Mouse (Mus musculus) hindbrain, embryonic 13.5 days (tissue): ENCODE data around the gene Mtfp1. TPM values are rescaled to one million over a fixed set of nuclear protein-coding genes. Genes with fewer than 3 reads are reported as not detected.
"Not testable (repeated sequence)": the region's sequence is repeated elsewhere in the genome, so short reads cannot be mapped to it uniquely, and the experiment has no call there.

Experiments
- ATAC-seq: fragments of 200-750 bp; cut with Nextera tagmentation; 2 replicates; pipeline ENCODE4 v1.8.0; 2017; ENCODE audit warnings: moderate TSS enrichment; ENCODE audit not compliant: low FRiP score
- H3K27ac ChIP-seq: fragments of 300-500 bp; sonication (generic); 2 replicates; pipeline ENCODE4 v1.5.1; 2015; ENCODE audit warnings: inconsistent platforms, mild to moderate bottlenecking, moderate library complexity
- H3K27me3 ChIP-seq: fragments of 300-500 bp; sonication (generic); 2 replicates; pipeline ENCODE4 v1.6.1; 2015; ENCODE audit warnings: mild to moderate bottlenecking, inconsistent platforms
- H3K36me3 ChIP-seq: fragments of 300-500 bp; sonication (generic); 2 replicates; pipeline ENCODE4 v1.6.1; 2015; ENCODE audit warnings: mild to moderate bottlenecking, inconsistent platforms
- H3K4me1 ChIP-seq: fragments of 300-500 bp; sonication (generic); replicated peaks from 2 replicates; pipeline ENCODE4 v1.6.1; 2015; ENCODE audit warnings: inconsistent platforms
- H3K4me2 ChIP-seq: fragments of 300-500 bp; sonication (generic); 2 replicates; pipeline ENCODE4 v1.6.1; 2015; ENCODE audit warnings: inconsistent platforms, mild to moderate bottlenecking, moderate library complexity
- H3K4me3 ChIP-seq: fragments of 300-500 bp; sonication (generic); 2 replicates; pipeline ENCODE4 v1.5.1; 2015; ENCODE audit warnings: mild to moderate bottlenecking, inconsistent platforms
- H3K9ac ChIP-seq: fragments of 300-500 bp; sonication (generic); 2 replicates; pipeline ENCODE4 v1.6.1; 2015; ENCODE audit warnings: mild to moderate bottlenecking, inconsistent platforms
- H3K9me3 ChIP-seq: fragments of 300-500 bp; sonication (generic); 2 replicates; pipeline ENCODE4 v1.6.1; 2016; ENCODE audit warnings: inconsistent platforms
- WGBS: fragments of 180-500 bp; shearing (Covaris S2); methylation state at CpG from one replicate; pipeline ENCODE4 v1.1.7; 2015; 5-methylcytosine and 5-hydroxymethylcytosine counted together
- polyA plus RNA-seq: library from polyadenylated mRNA; unstranded; fragments of >200 nt; fragmentation: Nextera tagmentation; extraction: Ambion mirVana; gene quantifications from 2 replicates; pipeline ENCODE4 v1.2.1, GENCODE M21; 2015

Mtfp1 gene
- polyA plus RNA-seq = 5.7 and 6.2 TPM in 2 replicates

DNA sequence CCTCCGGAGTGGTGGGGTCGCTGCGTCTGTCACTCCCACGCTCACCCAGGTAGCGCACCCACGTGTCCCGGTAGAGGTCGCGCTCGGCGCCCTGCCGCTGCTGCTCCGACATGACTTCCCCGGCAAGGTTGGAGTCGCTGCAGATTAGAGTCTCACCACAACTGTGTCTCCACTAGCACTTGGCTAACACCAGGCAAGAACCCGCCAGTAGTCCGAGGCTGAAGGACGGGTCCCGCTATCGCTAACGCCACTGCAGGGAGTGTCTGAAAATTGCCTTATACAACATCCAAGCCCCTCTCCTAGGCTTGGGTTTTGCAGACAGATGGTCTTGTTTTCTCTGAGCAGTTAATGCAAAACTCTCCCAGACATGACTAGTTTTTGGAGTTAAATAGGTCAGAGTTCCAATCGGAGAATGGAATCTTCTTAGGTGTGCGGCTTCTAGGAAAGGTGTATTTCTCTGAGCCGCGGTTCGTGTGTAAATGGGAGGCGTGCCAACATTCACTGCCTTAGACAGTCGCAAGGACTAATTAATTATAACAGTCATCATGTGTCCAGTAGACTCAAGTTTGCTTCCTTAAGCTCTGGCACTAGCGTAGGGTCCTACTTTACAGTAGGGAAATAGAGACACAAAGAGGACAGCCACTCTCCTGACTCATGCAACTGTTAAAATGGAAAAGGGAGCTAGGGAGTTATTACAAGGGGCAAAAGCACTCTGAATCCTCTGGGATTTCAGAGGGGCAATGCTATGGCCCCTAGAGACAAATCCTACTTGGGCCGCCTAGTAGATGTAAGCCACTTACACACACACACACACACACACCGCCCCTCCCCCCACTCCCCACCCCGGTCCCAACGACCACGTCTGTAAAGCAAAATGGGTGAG, at the start of gene Mtfp1:
Gene Mtfp1 (minus strand): TSS at position 275 of the 883 bp plus-strand sequence.
- H3K27me3 ChIP-seq = no peaks in the 10 kb centered on the region
- peak within 1 kb of the TSS; percentile 90 for H3K4me2 ChIP-seq
- peaks cover 34% of the 10 kb centered on the region for H3K4me1 ChIP-seq
- peak within 1 kb of the TSS; percentile 50 for H3K4me3 ChIP-seq
- H3K36me3 ChIP-seq = peaks cover 19% of the 10 kb centered on the region
- 0 out of 2 replicates have a peak, but pooled peaks cover 4% of the 10 kb centered on the region for H3K9me3 ChIP-seq
- no peak for ATAC-seq
- H3K27ac ChIP-seq = peak within 1 kb of the TSS; percentile 95
- peak within 1 kb of the TSS; percentile 67 for H3K9ac ChIP-seq
- 9% methylated on average over 34 of the region's 34 CpGs for WGBS

DNA sequence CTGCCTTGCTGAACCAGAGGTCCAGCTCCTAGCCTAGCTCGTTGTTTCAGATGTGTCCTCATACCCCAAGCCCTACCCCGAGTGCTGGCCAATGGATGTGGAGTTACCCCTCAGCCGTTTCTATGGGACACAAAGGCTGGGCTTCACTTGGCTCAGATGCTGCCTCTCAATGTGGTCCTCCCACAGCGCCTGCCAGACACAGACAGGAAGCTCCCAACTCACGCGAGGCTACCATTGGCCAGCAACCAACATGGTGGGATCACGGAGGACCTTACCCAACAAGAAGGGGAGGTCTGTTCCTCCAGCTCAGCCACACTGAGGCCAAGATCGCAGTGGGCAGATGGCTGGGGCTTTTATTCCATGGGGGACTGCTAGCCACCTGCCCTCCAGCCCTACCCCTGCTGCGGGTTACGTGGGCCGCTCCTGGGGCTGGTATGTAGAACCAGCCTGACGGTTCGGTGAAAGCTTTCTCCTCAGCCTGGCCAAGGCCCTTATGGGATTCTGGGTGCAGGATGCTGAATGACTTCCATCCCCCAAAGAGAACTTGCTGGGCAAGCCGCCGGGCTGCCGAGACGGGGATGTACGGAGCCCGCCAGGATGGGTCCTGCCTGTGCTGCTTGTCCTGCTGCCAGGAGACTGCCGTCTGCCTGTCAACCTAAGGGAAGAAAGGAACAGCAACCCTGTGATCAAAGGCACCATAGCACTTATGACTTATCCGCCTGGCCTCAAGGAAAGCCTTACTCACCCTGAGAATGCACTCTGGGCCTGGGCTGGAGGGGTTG, 48.2 kb upstream of the Mtfp1 start:
- H3K27me3 ChIP-seq = no peaks in the 10 kb centered on the region
- H3K4me2 ChIP-seq = no peak overlapping the region
- H3K9ac ChIP-seq = no peak overlapping the region
- peaks cover 66% of the 10 kb centered on the region for H3K36me3 ChIP-seq
- H3K4me3 ChIP-seq = no peak overlapping the region
- no peak for ATAC-seq
- H3K27ac ChIP-seq = peak overlapping the region; percentile 4; the same call in 1 of the 2 replicates
- H3K9me3 ChIP-seq = no peaks in the 10 kb centered on the region
- no peaks in the 10 kb centered on the region; the same call in 1 of the 2 replicates for H3K4me1 ChIP-seq
- 92% methylated on average over 21 of the region's 21 CpGs for WGBS

DNA sequence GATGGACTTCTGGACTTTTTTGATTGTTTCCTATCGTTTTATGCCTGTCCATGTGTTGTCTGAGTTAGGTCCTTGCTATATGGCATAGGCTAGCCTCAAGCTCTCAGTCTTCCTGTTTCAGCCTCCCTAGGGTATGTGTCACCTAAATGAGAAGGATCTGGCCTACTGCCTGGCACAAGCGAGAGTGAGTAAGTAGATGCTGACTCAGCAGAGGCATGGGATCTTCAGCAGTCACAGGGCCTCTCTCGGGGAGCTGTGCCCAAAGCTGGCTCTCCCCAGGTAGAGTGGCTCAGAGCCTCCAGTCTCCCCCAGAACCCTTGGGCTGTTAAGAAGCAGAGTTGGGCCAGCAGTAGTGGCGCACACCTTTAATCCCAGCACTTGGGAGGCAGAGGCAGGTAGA, 47.1 kb upstream of the Mtfp1 start:
- no peak overlapping the region for H3K27ac ChIP-seq
- peaks cover 73% of the 10 kb centered on the region for H3K36me3 ChIP-seq
- H3K9me3 ChIP-seq = no peaks in the 10 kb centered on the region
- peaks cover 11% of the 10 kb centered on the region for H3K4me1 ChIP-seq
- ATAC-seq = no peak
- H3K27me3 ChIP-seq = no peaks in the 10 kb centered on the region
- no peak overlapping the region for H3K4me2 ChIP-seq
- no peak overlapping the region for H3K4me3 ChIP-seq
- WGBS = 91% methylated on average over 4 of the region's 4 CpGs
- no peak overlapping the region for H3K9ac ChIP-seq

DNA sequence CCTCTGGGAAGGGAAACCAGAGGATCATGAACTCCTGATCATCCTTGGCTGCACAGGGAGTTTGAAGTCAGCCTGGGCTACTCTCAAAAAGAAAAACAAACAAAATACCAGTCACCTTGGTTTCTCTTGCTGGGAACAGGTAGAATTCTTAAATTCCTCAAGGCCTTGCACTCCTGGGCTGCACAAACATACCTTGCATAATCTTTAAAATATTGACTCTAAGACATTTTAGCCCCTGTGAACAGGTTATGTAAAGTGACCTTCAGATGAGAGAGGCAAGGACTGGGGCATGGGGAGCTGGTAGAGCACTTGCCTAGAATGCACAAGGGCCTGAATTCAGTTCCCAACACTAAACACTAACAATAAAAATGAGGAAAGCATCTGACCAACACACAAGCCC, 46.3 kb upstream of the Mtfp1 start:
- Histone ChIP-seq H3K27ac (no peak overlapping the region), H3K9me3 (no peaks in the 10 kb centered on the region), H3K4me1 (peaks cover 19% of the 10 kb centered on the region), H3K4me3 (no peak overlapping the region), H3K27me3 (no peaks in the 10 kb centered on the region), H3K4me2 (no peak overlapping the region), H3K9ac (no peak overlapping the region), H3K36me3 (peaks cover 77% of the 10 kb centered on the region)
- no peak for ATAC-seq

DNA sequence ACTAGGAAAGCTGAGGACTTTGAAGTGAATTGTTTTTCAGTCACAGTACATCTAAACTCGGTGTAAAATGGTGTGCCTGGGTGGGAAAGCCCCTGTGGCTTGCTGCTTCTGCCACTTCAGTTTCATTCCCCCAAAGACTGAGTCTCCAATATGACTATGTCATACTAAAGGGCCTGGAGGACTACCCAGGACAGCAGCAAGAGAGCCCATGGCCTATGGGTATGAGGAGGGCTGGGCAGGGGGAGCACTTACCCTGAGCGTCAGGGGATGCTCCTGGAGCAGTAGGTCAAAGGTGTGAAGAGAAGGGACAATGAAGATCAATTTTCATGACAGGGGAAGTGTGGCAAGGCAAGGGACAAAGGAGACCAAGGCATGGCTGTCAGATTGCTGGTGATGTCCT, 43.7 kb upstream of the Mtfp1 start:
- no peaks in the 10 kb centered on the region for H3K27me3 ChIP-seq
- H3K4me2 ChIP-seq = no peak overlapping the region
- no peaks in the 10 kb centered on the region for H3K9me3 ChIP-seq
- peak overlapping the region; percentile 31; the same call in 1 of the 2 replicates for H3K9ac ChIP-seq
- H3K36me3 ChIP-seq = peaks cover 69% of the 10 kb centered on the region
- no peak for ATAC-seq
- H3K4me1 ChIP-seq = peaks cover 33% of the 10 kb centered on the region
- no peak overlapping the region for H3K27ac ChIP-seq
- WGBS = 67% methylated on average over 2 of the region's 2 CpGs
- H3K4me3 ChIP-seq = no peak overlapping the region

DNA sequence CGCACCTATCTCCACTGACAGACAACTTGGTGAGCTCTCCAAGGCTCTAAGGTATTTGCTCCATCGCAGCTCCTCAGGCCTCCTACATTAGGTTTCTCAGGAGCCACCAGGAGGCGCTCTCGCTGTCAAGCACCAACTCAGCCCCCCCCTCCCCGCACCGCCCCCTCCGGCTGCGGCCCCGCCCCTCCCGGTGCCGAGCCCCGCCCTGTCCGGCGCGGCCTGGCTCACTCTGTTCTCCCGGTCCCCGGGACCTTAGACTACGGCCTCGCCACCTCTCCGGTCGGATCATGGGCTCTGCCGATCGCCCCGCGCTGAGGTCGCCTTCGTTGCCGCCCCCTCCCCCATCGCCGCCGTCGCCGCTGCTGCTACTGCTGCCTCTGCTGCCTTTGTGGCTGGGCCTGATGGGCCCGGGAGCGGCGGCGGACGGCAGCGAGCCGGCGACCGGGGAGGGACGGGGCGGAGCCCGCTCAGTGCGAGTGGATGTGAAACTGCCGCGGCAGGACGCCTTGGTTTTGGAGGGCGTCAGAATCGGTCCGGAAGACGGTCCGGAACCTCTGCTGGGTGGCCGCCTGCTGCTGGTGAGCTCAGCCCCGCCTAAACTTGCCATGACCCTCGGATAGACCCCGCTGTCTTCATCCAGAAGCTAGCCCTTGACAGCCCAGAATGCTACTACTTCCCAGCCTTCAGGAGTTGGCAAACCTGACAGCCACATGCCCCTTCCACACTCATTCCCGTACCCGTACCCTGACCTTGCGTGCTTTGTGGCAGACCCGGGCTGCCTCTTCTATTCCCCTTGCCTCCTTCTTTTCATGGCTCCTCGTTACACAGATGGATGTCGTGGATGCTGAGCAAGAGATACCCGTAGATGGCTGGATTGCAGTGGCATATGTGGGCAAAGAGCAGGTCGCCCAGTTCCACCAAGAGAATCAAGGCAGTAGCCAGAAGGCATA, 40.0 kb upstream of the Mtfp1 start, which contains the start of gene Rnf215:
Gene Rnf215 (plus strand): TSS at position 217 of the 950 bp plus-strand sequence.
- peak within 1 kb of the TSS; percentile 79 for H3K4me2 ChIP-seq

DNA sequence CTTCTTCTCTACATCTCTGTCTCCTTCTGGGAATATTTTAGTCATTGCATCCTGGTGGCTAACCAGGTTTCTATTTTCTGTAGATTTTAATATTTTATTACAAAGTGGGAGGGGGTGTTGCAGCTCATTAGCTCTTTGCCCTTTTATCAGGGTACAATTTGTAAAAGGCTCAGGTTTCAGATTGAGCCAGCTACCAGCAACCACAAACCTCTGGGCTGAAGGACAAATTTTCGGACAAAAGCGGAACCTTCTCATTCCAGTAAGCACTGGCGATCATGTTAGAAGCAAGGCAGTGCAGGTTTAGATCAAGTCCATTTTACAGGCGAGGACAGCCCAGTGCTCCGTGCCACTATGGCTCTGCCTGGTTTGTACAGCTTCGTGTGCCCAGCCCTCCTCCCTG, 39.2 kb upstream of the Mtfp1 start:
- 63% methylated on average over 6 of the region's 6 CpGs for WGBS
- peak overlapping the region; percentile 97; the same call in 1 of the 2 replicates for H3K9ac ChIP-seq
- H3K9me3 ChIP-seq = no peaks in the 10 kb centered on the region
- H3K36me3 ChIP-seq = peaks cover 24% of the 10 kb centered on the region
- ATAC-seq = no peak
- peak overlapping the region; percentile 83; the same call in 1 of the 2 replicates for H3K4me3 ChIP-seq
- H3K27me3 ChIP-seq = no peaks in the 10 kb centered on the region
- H3K27ac ChIP-seq = peak overlapping the region; percentile 93; the same call in 1 of the 2 replicates
- peak overlapping the region; percentile 79; the same call in 1 of the 2 replicates for H3K4me2 ChIP-seq
- peaks cover 33% of the 10 kb centered on the region for H3K4me1 ChIP-seq

More for the DNA sequence above, 40.0 kb upstream of the Mtfp1 start, which contains the start of gene Rnf215:
- peak within 1 kb of the TSS; percentile 93 for H3K27ac ChIP-seq
- no peaks in the 10 kb centered on the region for H3K9me3 ChIP-seq
- no peaks in the 10 kb centered on the region for H3K27me3 ChIP-seq
- H3K36me3 ChIP-seq = peaks cover 32% of the 10 kb centered on the region
- H3K9ac ChIP-seq = peak within 1 kb of the TSS; percentile 97
- WGBS = 2% methylated on average over 63 of the region's 66 CpGs
- H3K4me3 ChIP-seq = peak within 1 kb of the TSS; percentile 83
- peaks cover 33% of the 10 kb centered on the region for H3K4me1 ChIP-seq
- peak; percentile 92 for ATAC-seq

DNA sequence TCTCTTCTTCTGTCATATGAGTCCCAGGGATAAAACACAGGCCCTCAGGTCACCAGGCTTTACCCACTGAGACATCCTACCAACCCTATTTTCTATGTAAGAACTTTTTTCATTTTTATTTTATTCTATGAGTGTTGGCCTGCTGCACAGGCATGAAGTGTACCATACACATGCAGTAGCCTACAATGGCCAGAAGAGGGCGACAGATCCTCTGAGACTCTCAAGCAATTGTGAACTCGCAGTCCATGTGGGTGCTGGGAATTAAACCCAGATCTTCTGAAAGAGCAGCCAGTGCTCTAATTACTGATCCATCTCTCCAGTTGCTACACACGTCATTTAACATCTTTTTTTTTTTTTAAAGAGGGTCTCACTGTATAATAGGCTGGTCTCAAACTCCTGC, 38.2 kb upstream of the Mtfp1 start:
- Histone ChIP-seq H3K4me3 (no peak overlapping the region), H3K27ac (no peak overlapping the region), H3K4me2 (no peak overlapping the region), H3K9ac (no peak overlapping the region), H3K27me3 (no peaks in the 10 kb centered on the region), H3K9me3 (no peaks in the 10 kb centered on the region), H3K36me3 (peaks cover 15% of the 10 kb centered on the region), H3K4me1 (peaks cover 33% of the 10 kb centered on the region)
- no peak for ATAC-seq
- WGBS = 59% methylated on average over 3 of the region's 3 CpGs

DNA sequence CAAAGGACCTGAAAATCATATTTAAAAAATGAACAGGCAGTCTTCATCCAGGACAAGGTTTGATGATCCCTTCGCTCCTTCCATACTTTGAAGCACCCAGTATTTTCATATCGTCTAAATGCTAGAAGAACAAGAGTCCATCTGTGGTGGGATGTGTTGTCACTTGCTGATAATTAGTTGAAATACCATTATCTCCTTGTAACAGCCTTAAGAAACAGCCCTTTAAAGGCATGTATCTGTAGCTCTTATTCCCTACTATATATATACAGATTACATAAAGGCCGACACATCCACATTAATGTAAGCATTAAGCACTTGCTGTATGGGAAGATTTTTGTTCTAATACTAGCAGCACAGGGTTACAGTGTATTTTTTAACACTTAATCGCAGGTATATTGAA, 33.2 kb upstream of the Mtfp1 start:
- ATAC-seq, H3K4me3 ChIP-seq: not testable (repeated sequence)
- WGBS = 93% methylated on average over 4 of the region's 4 CpGs

DNA sequence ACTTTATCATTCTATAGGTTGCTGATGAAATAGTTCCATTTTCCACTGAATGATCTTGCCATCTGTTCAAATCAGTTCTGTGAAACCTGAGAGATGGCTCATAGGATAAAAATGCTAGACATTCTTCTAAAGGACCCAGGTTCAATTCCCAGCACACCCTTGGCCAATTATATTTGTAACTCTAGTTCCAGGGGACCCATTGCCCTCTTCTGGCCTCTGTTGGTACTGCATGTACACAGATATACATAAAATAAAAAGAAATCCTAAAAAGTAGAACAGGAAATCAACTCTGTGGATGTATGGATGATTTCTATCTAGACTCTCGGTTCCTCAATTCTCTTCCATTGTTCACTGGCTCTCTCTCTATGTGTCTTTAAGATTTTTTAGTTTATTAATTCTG, 31.8 kb upstream of the Mtfp1 start:
- Histone ChIP-seq H3K9me3 (peaks cover 12% of the 10 kb centered on the region; the same call in 1 of the 2 replicates), H3K27ac (no peak overlapping the region), H3K9ac (no peak overlapping the region), H3K4me3 (no peak overlapping the region), H3K4me2 (no peak overlapping the region), H3K27me3 (no peaks in the 10 kb centered on the region), H3K4me1 (no peaks in the 10 kb centered on the region), H3K36me3 (no peaks in the 10 kb centered on the region)
- ATAC-seq = no peak
- 97% methylated on average over 1 of the region's 1 CpGs for WGBS

More for the DNA sequence above, 33.2 kb upstream of the Mtfp1 start:
- not testable (repeated sequence) for H3K4me2 ChIP-seq, H3K27me3 ChIP-seq, H3K9ac ChIP-seq, H3K27ac ChIP-seq, H3K36me3 ChIP-seq, H3K4me1 ChIP-seq
- H3K9me3 ChIP-seq = peaks cover 12% of the 10 kb centered on the region; the same call in 1 of the 2 replicates

DNA sequence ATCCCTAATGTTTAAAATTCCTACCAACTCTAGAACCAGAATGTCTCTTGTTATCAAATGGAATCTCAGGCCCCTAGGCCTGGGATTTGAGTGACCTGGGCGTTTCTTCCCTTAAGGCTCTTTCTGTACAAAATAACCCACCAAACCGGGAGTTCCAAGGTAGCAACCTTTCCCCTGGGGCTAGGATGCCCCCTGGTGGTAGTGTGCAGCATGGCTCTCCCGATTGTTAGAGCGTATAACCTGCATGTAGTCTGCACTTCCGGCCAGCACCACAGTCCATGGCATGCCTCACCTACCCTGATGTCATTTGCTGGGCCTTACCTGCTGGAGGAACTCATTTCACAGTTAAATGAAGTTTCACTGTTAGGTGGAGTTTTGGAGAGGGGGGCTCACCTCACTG, 28.7 kb upstream of the Mtfp1 start:
- WGBS = 65% methylated on average over 5 of the region's 5 CpGs
- no peak overlapping the region for H3K27ac ChIP-seq

More for the DNA sequence above, 28.7 kb upstream of the Mtfp1 start:
- Histone ChIP-seq H3K9me3 (peaks cover 12% of the 10 kb centered on the region; the same call in 1 of the 2 replicates), H3K27me3 (peaks cover 22% of the 10 kb centered on the region), H3K36me3 (no peaks in the 10 kb centered on the region), H3K4me3 (no peak overlapping the region), H3K9ac (no peak overlapping the region), H3K4me2 (no peak overlapping the region), H3K4me1 (peaks cover 4% of the 10 kb centered on the region)
- no peak for ATAC-seq
